Mouse (Mus musculus): ENCODE data around the gene C1qa.

DNA sequence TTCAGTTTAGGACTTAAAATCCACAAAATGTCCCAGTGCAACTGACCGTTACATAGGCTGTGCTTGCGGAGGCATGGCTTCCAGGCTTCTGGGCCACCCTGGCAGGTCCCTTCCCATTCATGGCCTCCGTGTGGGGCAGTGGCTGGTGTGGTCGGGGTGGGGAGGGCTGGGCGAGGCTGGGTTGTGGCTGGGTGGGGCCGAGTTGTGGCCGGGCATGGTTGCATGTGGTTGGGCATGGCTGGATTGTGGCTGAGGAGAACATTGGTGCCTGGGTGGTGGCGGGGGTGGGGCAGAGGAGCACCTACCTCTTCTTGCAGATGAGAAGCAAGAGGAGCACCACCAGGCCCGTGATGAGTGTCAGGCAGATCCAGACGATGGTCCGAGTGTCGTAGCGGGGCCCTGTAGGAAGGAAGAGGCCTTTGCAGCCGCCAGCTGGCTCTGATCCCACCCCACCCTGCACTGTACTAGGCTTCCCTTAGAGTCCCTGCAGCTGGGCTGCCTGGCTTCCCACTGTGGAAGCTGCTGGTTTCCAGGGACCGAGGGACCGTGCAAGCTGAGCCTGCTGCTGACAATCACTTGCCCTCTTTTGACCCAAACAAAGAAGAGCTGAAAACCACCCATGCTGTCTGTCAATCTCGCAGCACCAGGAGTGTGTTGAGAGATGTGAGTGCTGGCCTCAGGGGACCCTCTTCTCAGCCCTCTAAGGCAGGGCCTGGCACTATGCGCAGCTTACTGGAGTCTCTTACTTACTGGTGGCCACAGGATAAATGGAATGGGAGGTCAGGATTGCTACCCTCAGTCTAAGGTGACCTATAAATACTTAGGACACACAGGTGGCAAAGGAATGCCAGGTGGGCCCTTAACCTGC is 36.4 kb upstream of the C1qa start:
- TF ChIP-seq CTCF (conservative IDR thresholded peaks at IDR 0.05; ENCODE audit: insufficient read depth, insufficient read length, low read depth, low read length) = no peak
- TF ChIP-seq POLR2A (IDR thresholded peaks at IDR 0.05; ENCODE audit: low read depth, low read length) = no peak

Data from kidney, adult 2 months (tissue).